Mouse (Mus musculus) forebrain, embryonic 15.5 days (tissue): ENCODE results near the gene Kcnc3. TPM values are rescaled to one million over a fixed set of nuclear protein-coding genes. Genes with fewer than 3 reads are reported as not detected.

Source experiments
- ATAC-seq: fragments of 200-750 bp; cut with Nextera tagmentation; replicated peaks from 2 replicates; pipeline ENCODE4 v1.8.0; 2017; ENCODE audit warnings: mild to moderate bottlenecking, moderate TSS enrichment, moderate library complexity
- H3K27ac ChIP-seq: fragments of 300-500 bp; sonication (generic); replicated peaks from 2 replicates; pipeline ENCODE4 v1.5.1; 2015; ENCODE audit warnings: mild to moderate bottlenecking, inconsistent platforms
- H3K27me3 ChIP-seq: fragments of 300-500 bp; sonication (generic); 2 replicates; pipeline ENCODE4 v1.6.1; 2015; ENCODE audit warnings: inconsistent platforms
- H3K36me3 ChIP-seq: fragments of 300-500 bp; sonication (generic); 2 replicates; pipeline ENCODE4 v1.6.1; 2015; ENCODE audit warnings: mild to moderate bottlenecking, inconsistent platforms
- H3K4me1 ChIP-seq: fragments of 300-500 bp; sonication (generic); 2 replicates; pipeline ENCODE4 v1.6.1; 2015; ENCODE audit warnings: inconsistent platforms
- H3K4me2 ChIP-seq: fragments of 300-500 bp; sonication (generic); replicated peaks from 2 replicates; pipeline ENCODE4 v1.6.1; 2015; ENCODE audit warnings: mild to moderate bottlenecking, inconsistent platforms
- H3K4me3 ChIP-seq: fragments of 300-500 bp; sonication (generic); 2 replicates; pipeline ENCODE4 v1.5.1; 2015; ENCODE audit warnings: mild to moderate bottlenecking, inconsistent platforms
- H3K9ac ChIP-seq: fragments of 300-500 bp; sonication (generic); replicated peaks from 2 replicates; pipeline ENCODE4 v1.6.1; 2015; ENCODE audit warnings: mild to moderate bottlenecking, inconsistent platforms
- H3K9me3 ChIP-seq: fragments of 300-500 bp; sonication (generic); 2 replicates; pipeline ENCODE4 v1.6.1; 2016; ENCODE audit warnings: inconsistent platforms
- WGBS: fragments of 180-500 bp; shearing (Covaris S2); methylation state at CpG from one replicate; pipeline ENCODE4 v1.1.7; 2015; ENCODE audit warnings: mixed read lengths; 5-methylcytosine and 5-hydroxymethylcytosine counted together
- polyA plus RNA-seq: library from polyadenylated mRNA; unstranded; fragments of >200 nt; fragmentation: Nextera tagmentation; extraction: Ambion mirVana; gene quantifications from 2 replicates; pipeline ENCODE4 v1.2.1, GENCODE M21; 2015

The Kcnc3 gene
- polyA plus RNA-seq, 1 experiment from 2014 or later: 2.6 TPM

GRCm38 (mm10) chr7:44589149-44589548, 1.3 kb upstream of the Kcnc3 start:
- Histone ChIP-seq H3K27me3 (peaks cover 30% of the 10 kb centered on the region), H3K27ac (peak overlapping the region; percentile 58), H3K36me3 (no peaks in the 10 kb centered on the region), H3K9ac (peak overlapping the region; percentile 47), H3K4me1 (peaks cover 63% of the 10 kb centered on the region), H3K9me3 (no peaks in the 10 kb centered on the region), H3K4me3 (peak overlapping the region; percentile 64), H3K4me2 (peak overlapping the region; percentile 97)
- WGBS: 0% methylated on average over 33 of the region's 33 CpGs
- ATAC-seq: peak; percentile 12; the same call in 1 of the 2 replicates

GRCm38 (mm10) chr7:44589946-44590345, 518 bp upstream of the Kcnc3 start:
- H3K4me1 ChIP-seq: peaks cover 70% of the 10 kb centered on the region
- peaks cover 29% of the 10 kb centered on the region for H3K27me3 ChIP-seq
- peak overlapping the region; percentile 64 for H3K4me3 ChIP-seq
- peak overlapping the region; percentile 97 for H3K4me2 ChIP-seq
- no peaks in the 10 kb centered on the region for H3K9me3 ChIP-seq
- no peak for ATAC-seq
- WGBS: 5% methylated on average over 13 of the region's 13 CpGs
- H3K36me3 ChIP-seq: no peaks in the 10 kb centered on the region
- H3K27ac ChIP-seq: peak overlapping the region; percentile 58
- no peak overlapping the region for H3K9ac ChIP-seq

DNA sequence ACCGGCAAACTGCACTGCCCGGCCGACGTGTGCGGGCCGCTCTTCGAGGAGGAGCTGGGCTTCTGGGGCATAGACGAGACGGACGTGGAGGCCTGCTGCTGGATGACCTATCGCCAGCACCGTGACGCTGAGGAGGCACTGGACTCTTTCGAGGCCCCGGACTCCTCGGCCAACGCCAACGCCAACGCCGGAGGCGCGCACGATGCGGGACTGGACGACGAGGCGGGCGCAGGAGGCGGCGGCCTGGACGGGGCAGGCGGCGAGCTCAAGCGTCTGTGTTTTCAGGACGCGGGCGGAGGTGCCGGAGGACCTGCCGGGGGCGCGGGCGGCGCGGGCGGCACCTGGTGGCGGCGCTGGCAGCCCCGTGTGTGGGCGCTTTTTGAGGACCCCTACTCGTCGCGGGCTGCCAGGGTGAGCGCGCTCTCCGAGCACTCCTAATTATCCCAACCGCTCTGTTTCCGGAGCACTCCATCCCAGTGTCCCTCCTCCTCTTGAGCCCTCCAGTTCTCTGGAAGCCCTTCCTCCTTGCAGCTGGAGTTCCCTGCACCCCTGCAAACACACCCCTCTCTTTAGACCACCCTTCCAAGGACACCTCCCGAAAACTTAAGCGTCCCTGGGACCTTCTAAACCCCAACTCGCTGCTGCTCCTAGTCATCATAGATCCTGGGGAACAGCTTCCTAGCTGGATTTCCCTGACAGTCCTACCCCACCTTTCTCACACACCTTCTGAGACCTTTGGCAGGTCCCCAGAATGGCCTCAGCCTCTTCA, 1.1 kb downstream of the Kcnc3 start:
- WGBS: under 1% methylated on average over 58 of the region's 60 CpGs
- peaks cover 27% of the 10 kb centered on the region for H3K27me3 ChIP-seq
- peaks cover 70% of the 10 kb centered on the region for H3K4me1 ChIP-seq

DNA sequence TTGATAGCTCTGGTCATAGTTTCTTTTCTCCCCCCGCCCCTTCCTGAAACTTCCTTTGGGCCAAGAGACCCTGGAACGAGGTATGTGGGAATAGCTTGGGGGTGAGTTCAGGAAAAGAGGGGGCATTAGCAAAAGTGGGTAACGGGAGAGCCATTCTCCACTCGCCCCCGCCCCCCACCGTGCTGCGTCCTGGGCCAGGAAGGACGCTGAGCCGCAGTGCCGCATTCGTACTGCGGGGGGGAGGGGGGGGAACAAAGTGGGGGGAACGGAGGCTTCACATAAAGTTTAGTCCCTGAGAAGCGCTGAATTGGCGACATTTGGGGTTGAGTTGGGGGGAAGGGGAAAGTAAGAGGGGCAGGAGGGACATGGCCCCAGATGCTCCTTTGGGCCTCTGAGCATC, 2.6 kb downstream of the Kcnc3 start:
- H3K27ac ChIP-seq: no peak overlapping the region
- H3K27me3 ChIP-seq: peaks cover 19% of the 10 kb centered on the region
- peak overlapping the region; percentile 97 for H3K4me2 ChIP-seq
- 2% methylated on average over 15 of the region's 15 CpGs for WGBS
- no peaks in the 10 kb centered on the region for H3K9me3 ChIP-seq
- H3K4me3 ChIP-seq: peak overlapping the region; percentile 64
- ATAC-seq: no peak
- H3K9ac ChIP-seq: no peak overlapping the region
- no peaks in the 10 kb centered on the region for H3K36me3 ChIP-seq
- peaks cover 59% of the 10 kb centered on the region for H3K4me1 ChIP-seq

More for the DNA sequence above, 1.1 kb downstream of the Kcnc3 start:
- Histone ChIP-seq H3K36me3 (no peaks in the 10 kb centered on the region), H3K4me2 (peak overlapping the region; percentile 97), H3K9ac (peak overlapping the region; percentile 58), H3K27ac (no peak overlapping the region), H3K9me3 (no peaks in the 10 kb centered on the region), H3K4me3 (peak overlapping the region; percentile 64)
- no peak for ATAC-seq

DNA sequence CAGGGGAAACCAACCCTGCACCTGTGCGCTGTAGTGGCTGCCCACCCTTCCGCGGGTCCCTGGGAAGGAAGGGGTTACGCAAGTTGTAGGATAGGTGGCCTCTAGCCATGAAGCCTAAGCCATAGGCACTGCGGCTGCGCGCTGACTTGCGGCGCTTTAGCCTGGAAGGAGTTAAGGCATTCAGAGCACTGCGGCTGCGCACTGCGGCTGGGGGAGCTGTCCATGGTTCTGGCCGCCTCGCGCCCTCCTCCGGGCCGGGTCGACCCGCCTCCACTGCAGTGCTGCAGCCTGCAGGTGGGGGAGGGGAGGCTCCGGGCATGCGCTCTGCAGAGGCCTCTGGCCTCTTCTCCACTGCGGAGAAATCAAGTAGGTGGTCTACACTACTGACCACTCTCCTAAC, 3.3 kb downstream of the Kcnc3 start:
- peaks cover 19% of the 10 kb centered on the region for H3K27me3 ChIP-seq
- peak; percentile 41 for ATAC-seq
- WGBS: 0% methylated on average over 22 of the region's 22 CpGs
- no peaks in the 10 kb centered on the region for H3K9me3 ChIP-seq
- H3K27ac ChIP-seq: peak overlapping the region; percentile 78
- H3K36me3 ChIP-seq: no peaks in the 10 kb centered on the region
- H3K4me3 ChIP-seq: peak overlapping the region; percentile 51
- peak overlapping the region; percentile 97 for H3K4me2 ChIP-seq
- H3K4me1 ChIP-seq: peaks cover 52% of the 10 kb centered on the region
- H3K9ac ChIP-seq: peak overlapping the region; percentile 62

DNA sequence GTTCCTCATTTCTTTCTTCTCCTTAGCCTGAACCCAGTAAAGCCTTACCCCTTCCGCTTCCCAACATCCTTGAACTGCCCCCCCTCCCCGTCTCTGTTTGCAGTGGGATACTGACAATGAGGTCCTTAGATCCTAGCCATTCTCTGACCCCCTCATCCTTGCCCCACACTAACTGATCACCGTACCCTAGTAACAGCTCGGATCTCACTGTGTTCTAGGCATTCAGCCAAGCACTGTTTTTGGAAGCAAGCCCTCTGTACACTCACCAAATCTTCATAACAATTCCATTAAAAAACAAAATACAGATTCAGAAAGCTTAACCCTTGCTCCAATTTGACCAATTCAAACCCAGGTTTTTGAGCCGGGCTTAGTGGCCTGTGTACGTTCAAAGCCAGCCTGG, 3.8 kb downstream of the Kcnc3 start:
- Histone ChIP-seq H3K4me2 (peak overlapping the region; percentile 97), H3K9ac (peak overlapping the region; percentile 62), H3K4me1 (peaks cover 47% of the 10 kb centered on the region), H3K27ac (peak overlapping the region; percentile 78), H3K4me3 (peak overlapping the region; percentile 51), H3K27me3 (peaks cover 19% of the 10 kb centered on the region), H3K36me3 (no peaks in the 10 kb centered on the region), H3K9me3 (no peaks in the 10 kb centered on the region)
- ATAC-seq: no peak
- WGBS: 30% methylated on average over 6 of the region's 6 CpGs

DNA sequence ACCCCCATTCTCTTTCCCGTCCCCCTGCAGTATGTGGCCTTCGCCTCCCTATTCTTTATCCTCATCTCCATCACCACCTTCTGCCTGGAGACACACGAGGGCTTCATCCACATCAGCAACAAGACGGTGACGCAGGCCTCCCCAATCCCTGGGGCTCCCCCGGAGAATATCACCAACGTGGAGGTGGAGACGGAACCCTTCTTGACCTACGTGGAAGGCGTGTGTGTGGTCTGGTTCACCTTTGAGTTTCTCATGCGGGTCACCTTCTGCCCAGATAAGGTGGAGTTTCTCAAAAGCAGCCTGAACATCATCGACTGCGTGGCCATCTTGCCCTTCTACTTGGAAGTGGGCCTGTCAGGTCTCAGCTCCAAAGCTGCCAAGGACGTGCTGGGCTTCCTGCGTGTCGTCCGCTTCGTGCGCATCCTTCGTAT, 4.7 kb downstream of the Kcnc3 start:
- H3K4me1 ChIP-seq: peaks cover 39% of the 10 kb centered on the region
- H3K9me3 ChIP-seq: no peaks in the 10 kb centered on the region
- H3K4me3 ChIP-seq: no peak overlapping the region
- ATAC-seq: no peak
- 0 out of 2 replicates have a peak overlapping the region, but pooled peaks have one; percentile 78 for H3K27ac ChIP-seq
- H3K4me2 ChIP-seq: no peak overlapping the region
- peaks cover 19% of the 10 kb centered on the region for H3K27me3 ChIP-seq
- H3K36me3 ChIP-seq: no peaks in the 10 kb centered on the region
- 94% methylated on average over 20 of the region's 20 CpGs for WGBS
- no peak overlapping the region for H3K9ac ChIP-seq

DNA sequence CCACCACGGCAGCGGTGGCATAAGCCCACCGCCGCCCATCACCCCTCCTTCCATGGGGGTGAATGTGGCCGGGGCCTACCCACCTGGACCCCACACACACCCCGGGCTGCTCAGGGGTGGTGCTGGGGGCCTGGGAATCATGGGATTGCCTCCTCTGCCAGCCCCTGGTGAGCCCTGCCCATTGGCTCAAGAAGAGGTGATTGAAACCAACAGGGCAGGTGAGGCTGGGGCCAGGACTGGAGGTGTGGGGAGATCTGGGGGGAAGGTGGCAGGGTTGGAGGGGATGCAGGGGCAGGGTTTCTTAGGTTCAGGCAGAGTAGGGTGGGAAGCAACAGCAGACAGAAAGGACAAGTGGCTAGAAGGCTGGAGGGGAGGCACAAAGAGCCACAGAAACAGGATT, 5.6 kb downstream of the Kcnc3 start:
- no peak for ATAC-seq
- no peak overlapping the region for H3K9ac ChIP-seq
- H3K4me1 ChIP-seq: peaks cover 37% of the 10 kb centered on the region
- peaks cover 22% of the 10 kb centered on the region for H3K27me3 ChIP-seq
- H3K4me2 ChIP-seq: no peak overlapping the region
- H3K36me3 ChIP-seq: no peaks in the 10 kb centered on the region
- H3K27ac ChIP-seq: no peak overlapping the region
- 90% methylated on average over 5 of the region's 6 CpGs for WGBS
- no peaks in the 10 kb centered on the region for H3K9me3 ChIP-seq
- no peak overlapping the region for H3K4me3 ChIP-seq

GRCm38 (mm10) chr7:44596996-44597538, 6.6 kb downstream of the Kcnc3 start:
- no peak overlapping the region for H3K27ac ChIP-seq
- no peak overlapping the region for H3K9ac ChIP-seq
- H3K27me3 ChIP-seq: peaks cover 24% of the 10 kb centered on the region
- H3K4me2 ChIP-seq: no peak overlapping the region
- H3K4me1 ChIP-seq: peaks cover 32% of the 10 kb centered on the region
- H3K4me3 ChIP-seq: no peak overlapping the region
- WGBS: 71% methylated on average over 5 of the region's 5 CpGs
- H3K36me3 ChIP-seq: no peaks in the 10 kb centered on the region
- no peak for ATAC-seq
- H3K9me3 ChIP-seq: no peaks in the 10 kb centered on the region

DNA sequence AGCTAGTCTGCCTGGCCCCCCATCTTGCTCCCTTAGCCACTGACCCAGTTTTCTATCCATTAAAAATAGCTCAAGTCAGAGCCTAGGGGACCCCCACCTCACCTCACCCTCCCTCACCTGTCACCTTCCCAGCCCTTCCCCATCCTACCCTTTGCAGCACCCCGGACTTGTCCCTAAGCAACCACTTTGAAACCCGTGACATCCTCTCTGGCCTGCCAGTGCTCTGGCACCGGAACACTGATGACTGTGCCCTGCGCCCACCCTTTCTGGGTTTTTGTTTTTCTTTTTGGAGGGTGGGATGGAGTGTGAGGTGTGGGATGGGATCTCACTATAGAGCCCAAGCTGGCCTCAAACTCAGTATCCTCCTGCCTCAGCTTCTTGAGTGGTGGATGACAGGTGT, 7.2 kb downstream of the Kcnc3 start:
- no peak overlapping the region for H3K4me2 ChIP-seq
- no peak overlapping the region for H3K4me3 ChIP-seq
- no peak overlapping the region for H3K9ac ChIP-seq
- no peaks in the 10 kb centered on the region for H3K9me3 ChIP-seq
- peaks cover 23% of the 10 kb centered on the region for H3K27me3 ChIP-seq
- no peaks in the 10 kb centered on the region for H3K36me3 ChIP-seq
- ATAC-seq: no peak
- peaks cover 32% of the 10 kb centered on the region for H3K4me1 ChIP-seq
- no peak overlapping the region for H3K27ac ChIP-seq
- WGBS: 86% methylated on average over 4 of the region's 4 CpGs

- Histone ChIP-seq H3K27ac (no peak overlapping the region), H3K4me3 (no peak overlapping the region), H3K9ac (no peak overlapping the region), H3K4me1 (peaks cover 26% of the 10 kb centered on the region), H3K9me3 (no peaks in the 10 kb centered on the region), H3K36me3 (no peaks in the 10 kb centered on the region), H3K4me2 (no peak overlapping the region), H3K27me3 (peaks cover 21% of the 10 kb centered on the region)
- WGBS: 85% methylated on average over 11 of the region's 12 CpGs
- no peak for ATAC-seq
These were observed 7.9 kb downstream of the Kcnc3 start for GRCm38 (mm10) chr7:44598336-44598735.

DNA sequence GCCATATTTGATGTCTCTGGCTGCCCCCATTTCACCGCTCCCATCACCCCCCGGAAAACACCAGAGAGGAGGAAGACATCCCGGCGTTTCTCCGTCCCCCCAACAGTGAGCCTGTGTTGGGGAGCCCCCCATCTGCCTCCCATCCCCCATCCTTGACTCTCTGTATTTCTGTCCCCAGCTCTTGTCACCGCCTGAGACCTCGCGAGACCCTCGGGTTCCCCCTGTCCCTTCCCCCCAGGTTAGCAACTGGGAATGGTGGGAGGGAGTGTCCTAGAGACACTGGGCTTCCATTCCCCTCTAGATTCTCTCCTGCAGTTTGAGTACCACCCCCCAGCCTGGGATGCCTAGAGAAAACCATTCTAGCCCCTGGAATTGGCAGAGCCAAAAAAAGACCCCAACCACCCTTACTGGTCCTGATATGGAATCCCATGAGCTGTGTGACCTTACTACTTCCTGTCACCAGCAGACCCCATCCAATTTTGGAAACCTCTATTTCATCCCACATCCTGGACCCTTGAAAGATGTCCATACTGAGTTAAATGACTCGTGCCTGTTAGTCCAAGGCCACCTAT, 10.3 kb downstream of the Kcnc3 start:
- H3K9me3 ChIP-seq: no peaks in the 10 kb centered on the region
- peaks cover 20% of the 10 kb centered on the region for H3K4me1 ChIP-seq
- H3K27me3 ChIP-seq: peaks cover 42% of the 10 kb centered on the region
- no peak overlapping the region for H3K4me3 ChIP-seq
- whole genome bisulfite sequencing: 84% methylated on average over 10 of the region's 10 CpGs
- no peak overlapping the region for H3K27ac ChIP-seq
- no peak overlapping the region for H3K9ac ChIP-seq
- no peaks in the 10 kb centered on the region for H3K36me3 ChIP-seq
- ATAC-seq: no peak
- H3K4me2 ChIP-seq: no peak overlapping the region
